Mouse (Mus musculus) right cerebral cortex, postnatal 36 days (tissue): ENCODE measurements around the gene Nrcam.

Experiments
- DNase-seq, 2 experiments: peaks; one replicate each; pipeline ENCODE4 v3.0.0; 2022; ENCODE audit warnings: low spot score in 2 of 2, mixed read lengths in 1 of 2

The Nrcam gene

GRCm38 (mm10) chr12:44602958-44603331 is 274.3 kb downstream of the Nrcam start:
- DNase-seq, result no peak

- no peak for DNase-seq
Measured at GRCm38 (mm10) chr12:44617001-44617421, 288.3 kb downstream of the Nrcam start.

- no peak for DNase-seq
Measured at GRCm38 (mm10) chr12:44617488-44617887, 288.8 kb downstream of the Nrcam start.

- DNase-seq, result no peak
Measured at GRCm38 (mm10) chr12:44639341-44639921, 310.7 kb downstream of the Nrcam start.

- no peak for DNase-seq
Measured at GRCm38 (mm10) chr12:44640579-44640978, 311.9 kb downstream of the Nrcam start.
